Mouse (Mus musculus) WW6 (cell line): ENCODE data around the gene Tshr.
"Not testable (repeated sequence)": the region's sequence is repeated elsewhere in the genome, so short reads cannot be mapped to it uniquely, and the experiment has no call there.

Experiments
- DNase-seq: peaks from one replicate; pipeline ENCODE4 v3.0.0-alpha.2; 2013; ENCODE audit warnings: low read depth, low spot score

Tshr gene

GRCm38 (mm10) chr12:91500475-91500874, 116.1 kb downstream of the Tshr start:
- DNase-seq, result no peak

DNA sequence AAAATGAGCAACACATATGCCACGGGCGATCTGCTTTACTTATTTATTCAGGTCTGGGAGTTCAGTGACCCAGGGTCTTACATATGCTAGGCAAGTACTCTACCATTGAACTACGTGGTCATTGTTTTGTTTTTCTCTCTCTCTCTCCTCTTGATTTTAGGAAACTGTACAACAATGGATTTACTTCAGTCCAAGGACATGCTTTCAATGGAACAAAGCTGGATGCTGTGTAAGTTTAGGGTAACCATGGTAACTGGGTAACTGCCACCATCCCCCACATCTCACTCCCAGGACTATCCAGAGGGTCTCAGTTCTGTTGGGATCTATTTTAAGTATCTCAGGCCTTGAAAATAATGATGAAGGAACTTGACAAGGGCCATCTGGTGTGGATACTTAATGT, 127.4 kb downstream of the Tshr start:
- no peak for DNase-seq

DNA sequence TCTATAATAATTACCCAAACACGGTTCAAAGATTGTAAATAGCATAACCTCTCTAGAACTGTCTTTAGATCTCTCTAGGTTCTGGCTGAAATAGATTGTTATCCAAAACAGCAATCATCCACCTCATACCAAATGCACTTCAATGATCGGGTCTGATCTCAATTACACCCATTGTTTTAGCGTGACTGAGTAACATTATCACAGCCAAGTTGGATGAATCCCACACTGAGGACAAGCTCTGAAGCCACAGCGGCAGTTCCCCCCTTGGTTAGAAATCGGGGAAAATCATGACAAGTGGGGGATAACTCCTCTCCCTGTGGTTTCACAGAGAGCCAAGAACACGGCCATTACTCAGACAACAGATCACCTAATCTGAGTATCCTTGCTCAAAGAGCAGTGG, 129.6 kb downstream of the Tshr start:
- no peak for DNase-seq

DNA sequence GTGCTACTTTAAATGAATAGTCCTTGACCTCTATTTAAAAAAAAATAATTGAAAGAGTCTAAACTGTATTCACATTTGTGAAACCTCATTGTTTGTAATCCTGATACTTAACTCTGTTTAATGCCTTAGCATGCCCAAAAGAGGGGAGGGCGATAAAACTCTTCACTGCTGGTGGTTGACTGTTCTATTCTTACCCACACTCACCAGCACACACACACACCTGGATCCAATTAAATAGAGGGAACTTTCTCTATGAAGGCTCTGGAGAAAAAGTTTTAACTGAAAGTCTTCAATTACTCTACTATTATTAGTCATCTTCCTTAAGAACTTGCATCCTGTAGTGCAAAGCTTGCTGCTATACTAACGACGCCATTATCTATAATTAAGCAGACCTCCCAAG, 133.4 kb downstream of the Tshr start:
- DNase-seq, result no peak

- no peak for DNase-seq
These were observed 139.3 kb downstream of the Tshr start for GRCm38 (mm10) chr12:91523626-91524025.

DNA sequence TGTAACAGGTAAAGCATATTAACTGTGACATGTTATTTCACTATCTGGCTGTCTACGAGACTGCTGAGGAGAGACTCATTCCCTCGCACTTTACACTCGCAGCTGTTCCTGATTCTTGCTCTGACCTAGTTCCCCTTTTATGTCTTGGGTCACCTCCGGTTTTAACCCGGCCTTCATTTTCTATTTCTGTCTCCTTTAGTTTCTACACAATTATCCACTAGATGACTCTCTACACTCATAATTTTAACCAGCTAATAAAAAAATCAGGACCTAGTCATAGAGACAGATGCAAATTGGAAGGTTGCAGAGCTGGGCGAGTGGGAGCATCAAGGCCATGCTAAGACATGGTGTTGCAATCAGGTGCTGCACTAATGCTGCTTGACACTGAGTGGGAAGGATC, 150.2 kb downstream of the Tshr start:
- DNase-seq, result no peak

DNA sequence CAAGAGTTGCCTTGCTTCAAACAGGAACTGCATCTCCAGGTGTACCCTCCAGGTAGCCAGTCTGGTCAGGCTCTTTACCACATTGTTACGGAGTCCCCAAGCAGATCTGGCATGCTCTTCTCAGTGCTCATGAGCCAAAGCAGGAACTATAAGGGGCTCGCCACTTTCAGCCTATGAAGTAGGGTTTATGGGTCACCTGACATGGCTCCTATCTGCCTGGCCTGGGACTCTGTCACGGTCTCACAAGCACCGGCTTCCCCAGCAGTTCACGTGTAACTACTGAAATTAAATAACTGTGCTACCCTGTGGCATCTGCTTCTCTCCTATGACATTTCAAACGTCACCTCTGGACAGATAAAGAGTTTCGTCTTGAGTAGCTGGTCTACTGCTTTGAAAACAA, 155.8 kb downstream of the Tshr start:
- DNase-seq, result no peak

GRCm38 (mm10) chr12:91549471-91549870, 165.1 kb downstream of the Tshr start:
- DNase-seq, result no peak

GRCm38 (mm10) chr12:91551773-91552526, 167.6 kb downstream of the Tshr start:
- no peak for DNase-seq

DNA sequence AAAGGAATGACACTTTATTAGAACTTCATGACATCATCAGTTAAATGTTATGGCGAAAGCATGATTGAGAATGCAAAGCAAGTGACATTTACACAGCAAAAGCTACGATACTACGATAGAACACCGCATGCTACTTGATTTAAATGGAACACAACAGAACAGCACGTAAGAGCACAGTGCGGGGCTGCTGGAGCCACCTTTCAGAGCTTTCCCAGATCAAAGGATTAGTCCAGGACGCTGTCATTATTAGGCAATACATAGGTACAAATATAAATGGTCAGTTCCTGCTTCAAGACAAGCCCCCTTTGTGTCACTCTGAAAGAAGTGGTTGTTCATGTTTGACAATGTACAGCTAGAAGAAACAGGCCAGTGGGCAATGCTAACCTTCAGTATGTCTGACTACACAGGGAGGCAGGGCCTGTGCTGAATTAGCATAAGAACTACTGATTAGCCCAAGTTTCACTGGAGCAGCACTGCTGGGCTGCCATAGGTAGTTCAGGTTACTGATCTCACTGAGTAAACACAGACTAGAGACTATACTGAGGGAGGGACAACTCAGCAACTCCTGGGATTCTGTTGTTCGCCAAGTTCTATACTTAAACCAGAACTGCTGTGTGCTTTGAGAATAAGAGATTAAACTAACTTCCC, 173.1 kb downstream of the Tshr start:
- not testable (repeated sequence) for DNase-seq

DNA sequence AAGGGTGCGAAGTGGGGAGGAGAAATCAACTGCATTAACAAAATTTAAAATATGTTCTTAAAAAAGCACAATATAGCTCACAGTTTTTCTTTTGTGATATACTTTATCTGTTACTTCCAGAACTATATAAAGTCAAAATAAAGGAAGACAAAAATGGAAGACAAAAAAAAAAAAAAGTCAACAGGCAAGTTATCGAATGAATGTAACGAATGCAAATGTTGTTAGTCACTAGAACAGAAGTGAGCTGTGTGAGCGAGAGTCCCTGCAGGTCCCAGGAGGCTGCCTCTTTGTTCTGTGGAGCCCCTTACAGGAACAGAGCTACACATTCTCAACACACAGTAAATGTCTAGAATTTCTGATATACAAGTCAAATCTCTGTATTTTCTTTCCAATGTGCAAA, 173.8 kb downstream of the Tshr start:
- DNase-seq, result not testable (repeated sequence)

DNA sequence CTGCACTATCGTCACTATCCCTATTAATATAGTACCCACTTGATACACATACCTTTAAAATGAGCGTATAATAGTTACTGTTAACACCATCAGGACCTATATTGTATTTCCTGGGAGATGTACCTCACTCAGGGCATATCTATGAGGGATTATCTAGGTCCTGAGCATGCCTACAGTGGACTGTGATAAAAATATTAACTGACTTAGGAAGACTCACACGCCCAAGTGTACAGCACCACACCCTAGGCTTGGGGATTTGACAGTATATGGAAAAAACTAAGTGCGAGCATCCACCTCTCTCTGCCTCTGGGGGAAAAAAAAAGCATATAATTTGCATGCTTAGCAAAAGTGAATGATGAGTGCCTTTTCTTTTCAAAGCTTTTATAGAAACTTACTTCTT, 182.8 kb downstream of the Tshr start:
- no peak for DNase-seq

DNA sequence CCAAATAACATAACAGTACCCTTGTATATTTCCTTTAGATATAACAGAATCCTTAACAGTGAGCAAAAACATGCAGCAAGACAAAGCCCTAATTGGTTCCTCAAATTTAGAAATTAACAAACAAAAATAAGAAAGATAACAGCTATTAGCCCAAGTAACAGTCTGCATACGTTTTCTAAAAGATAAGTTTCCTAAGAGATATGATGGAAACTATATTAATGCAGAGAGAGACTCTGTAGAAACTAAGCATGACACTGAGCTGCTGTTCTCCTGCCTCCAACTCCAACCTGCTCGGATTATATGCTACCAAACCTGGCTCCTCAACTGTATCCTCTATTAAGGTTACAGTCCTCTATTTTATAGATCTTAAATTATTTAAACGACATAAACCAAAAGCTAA, 184.9 kb downstream of the Tshr start:
- DNase-seq, result no peak

DNA sequence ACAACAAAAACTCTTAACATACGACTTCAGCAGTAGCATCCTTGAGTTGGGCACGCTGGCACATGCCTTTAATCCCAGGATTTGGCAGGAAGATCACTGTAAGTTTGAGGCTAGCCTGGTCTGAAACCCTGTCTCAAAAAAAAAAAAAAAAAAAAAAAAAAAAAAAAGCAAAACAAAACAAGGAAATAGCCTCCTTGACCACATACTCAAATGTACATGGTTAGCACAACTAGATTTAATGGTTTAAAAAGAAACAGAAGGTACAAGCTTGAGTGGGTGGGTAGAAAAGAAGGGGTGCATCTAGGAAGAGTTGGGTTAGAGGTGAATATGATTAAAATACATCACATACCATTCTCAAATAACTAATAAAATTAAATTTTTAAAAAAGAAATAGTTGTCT, 187.3 kb downstream of the Tshr start:
- no peak for DNase-seq

DNA sequence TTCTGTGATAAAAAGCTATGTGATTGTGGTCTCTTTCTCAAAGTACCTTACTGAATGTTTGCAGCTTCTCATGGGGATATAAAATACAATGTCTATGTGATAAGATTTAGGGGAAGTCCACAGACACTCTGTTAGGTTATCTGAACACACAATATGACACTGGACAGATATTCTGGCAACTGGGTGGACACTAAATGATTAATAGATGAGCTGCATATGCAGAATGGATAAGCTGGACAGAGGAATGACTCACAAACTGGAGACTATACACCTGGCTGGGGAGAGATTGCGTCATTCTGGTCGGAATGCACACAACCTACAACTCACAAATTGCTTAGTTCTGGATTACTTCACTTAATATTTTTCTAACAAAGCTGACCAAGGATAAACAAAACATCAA, 195.3 kb downstream of the Tshr start:
- DNase-seq, result no peak

DNA sequence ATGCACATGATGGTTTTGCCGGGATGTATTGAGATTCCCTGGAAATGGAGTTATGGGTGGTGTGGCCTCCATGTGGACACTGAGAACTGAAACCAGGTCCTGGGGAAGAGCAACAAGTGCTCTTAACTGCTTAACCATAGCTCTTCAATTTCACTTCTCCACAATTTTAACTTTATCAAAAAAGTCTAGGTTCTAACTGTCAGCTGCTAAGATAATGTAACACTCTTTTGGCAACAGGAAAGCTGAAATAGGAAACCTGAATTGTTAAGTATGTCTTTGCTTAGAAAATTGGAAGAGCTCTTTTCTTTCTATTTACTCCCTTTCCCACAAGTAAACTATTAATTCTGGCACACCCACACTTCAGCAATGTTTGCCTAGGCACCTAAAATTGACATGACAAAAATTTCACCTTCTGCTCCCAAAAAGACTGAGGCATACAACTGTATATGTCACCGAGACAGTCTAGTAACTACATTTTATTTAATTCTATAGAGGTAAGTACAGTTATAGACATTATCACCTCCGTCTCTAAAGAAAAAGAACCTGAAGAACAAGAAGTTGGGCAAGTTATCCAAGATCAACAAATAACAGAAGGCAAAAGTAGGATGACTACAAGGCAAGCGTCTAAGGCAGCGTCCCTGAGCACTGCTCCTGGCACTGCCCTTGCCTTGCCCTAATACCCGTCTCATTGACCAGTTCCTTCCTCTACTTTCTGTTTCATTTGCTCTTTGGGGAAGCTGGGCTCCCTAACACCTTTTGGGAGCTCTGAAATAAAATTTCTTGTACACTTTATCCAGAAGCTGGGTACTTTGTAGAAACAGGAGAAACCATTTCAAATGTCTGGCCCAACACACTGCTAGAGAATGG, 197.1 kb downstream of the Tshr start:
- DNase-seq, result no peak

- DNase-seq, result no peak
These were observed 198.1 kb downstream of the Tshr start for GRCm38 (mm10) chr12:91582362-91583002.

DNA sequence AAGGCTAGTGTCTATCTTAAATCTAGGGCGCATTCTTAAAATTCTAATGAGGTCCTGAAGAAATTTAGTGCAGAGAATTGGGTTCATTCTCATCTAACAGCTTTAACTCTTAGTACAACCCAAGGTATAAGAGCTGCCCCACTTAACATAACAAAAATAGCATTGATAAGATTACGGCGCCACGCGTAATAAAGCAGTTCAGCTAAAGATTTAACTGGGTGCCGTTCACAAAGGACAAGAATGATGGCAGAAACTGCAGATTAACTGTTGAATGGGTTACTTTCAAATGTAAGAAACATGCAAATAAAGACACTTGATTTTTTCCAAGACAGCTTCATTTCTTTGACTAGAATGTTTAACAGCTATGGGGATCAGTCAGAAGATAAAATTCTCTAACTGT, 199.0 kb downstream of the Tshr start:
- DNase-seq, result no peak

GRCm38 (mm10) chr12:91585206-91585605, 200.8 kb downstream of the Tshr start:
- no peak for DNase-seq

GRCm38 (mm10) chr12:91585815-91586214, 201.5 kb downstream of the Tshr start:
- not testable (repeated sequence) for DNase-seq

DNA sequence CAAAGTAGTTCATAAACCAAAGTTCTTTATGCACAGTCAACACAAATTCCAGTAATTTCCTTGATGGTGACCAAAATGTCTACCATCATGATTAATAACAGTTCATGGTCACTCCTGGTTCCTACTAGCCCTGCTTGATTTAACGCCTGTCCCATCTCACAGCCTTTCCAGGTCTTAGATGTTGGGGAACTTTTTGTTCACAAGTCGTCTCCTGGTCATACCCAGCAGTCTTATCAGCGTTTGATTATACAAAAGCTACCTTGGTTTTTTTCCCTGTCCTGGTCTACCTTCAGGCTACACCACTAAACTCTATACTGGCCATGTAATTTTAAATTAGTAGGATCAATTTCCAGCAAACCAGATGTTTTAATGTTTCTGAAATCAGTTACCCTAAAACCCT, 202.7 kb downstream of the Tshr start:
- no peak for DNase-seq

DNA sequence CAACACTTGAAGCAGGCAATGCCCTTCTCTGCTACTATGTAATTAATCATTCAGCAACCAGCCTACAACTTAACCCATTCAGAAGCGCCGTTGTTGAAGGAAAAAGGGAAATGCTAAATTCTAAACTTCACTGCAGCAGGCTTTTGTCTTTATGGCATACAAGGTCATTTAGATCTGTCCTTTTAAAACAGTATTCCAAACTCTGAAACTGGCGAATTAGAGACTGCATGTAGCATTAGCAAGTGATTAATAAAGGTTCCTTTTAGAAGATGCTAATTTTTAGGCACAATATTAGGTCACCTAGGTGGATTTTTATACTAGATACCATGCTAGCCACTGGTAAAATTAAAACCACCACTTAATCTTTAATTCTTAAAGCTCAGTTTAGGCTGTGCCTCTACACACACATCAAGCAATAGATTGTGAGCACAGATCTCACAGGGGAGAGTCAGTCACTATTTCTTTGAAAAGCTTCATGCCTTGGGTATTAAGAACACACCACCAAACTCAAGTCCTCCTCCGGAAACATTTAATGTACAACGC, 203.2 kb downstream of the Tshr start:
- no peak for DNase-seq
